Mouse (Mus musculus): ENCODE measurements around the gene Fbxo17. TPM values are rescaled to one million over a fixed set of nuclear protein-coding genes. Genes with fewer than 3 reads are reported as not detected.
"Not testable (repeated sequence)": the region's sequence is repeated elsewhere in the genome, so short reads cannot be mapped to it uniquely, and the experiment has no call there.

Fbxo17 gene
- polyA plus RNA-seq, 1 experiment from 2014 or later: 1.0 TPM

- Histone ChIP-seq H3K36me3 (ENCODE audit: control insufficient read depth, insufficient read depth) (no peaks in the 10 kb centered on the region), H3K27me3 (ENCODE audit: control insufficient read depth, insufficient read depth, low read depth, low read length) (peaks cover 22% of the 10 kb centered on the region), H3K4me3 (ENCODE audit: low read depth, low read length) (peak within 1 kb of the TSS; percentile 36), H3K4me2 (ENCODE audit: low read depth, low read length) (peak within 1 kb of the TSS; percentile 47), H3K9ac (ENCODE audit: low read depth, low read length) (no peak within 1 kb of the TSS), H3K4me1 (ENCODE audit: control insufficient read depth, low read depth, low read length) (no peaks in the 10 kb centered on the region), H3K27ac (ENCODE audit: low read length) (no peak within 1 kb of the TSS), H3K9me3 (replicated peaks; ENCODE audit: control insufficient read depth, low read length) (no peaks in the 10 kb centered on the region)
- no peak for ATAC-seq (ENCODE audit: low read depth)
- WGBS (ENCODE audit: insufficient replicate concordance): 34% methylated on average over 28 of the region's 30 CpGs
These were observed 23.9 kb upstream of the Fbxo17 start, which contains the start of gene Fbxo27 for GRCm38 (mm10) chr7:28692545-28693320. TSS of gene Fbxo27 (plus strand) at chr7:28692849.

GRCm38 (mm10) chr7:28693321-28693966, 23.2 kb upstream of the Fbxo17 start:
- no peak overlapping the region for H3K27ac ChIP-seq (ENCODE audit: low read length)
- H3K4me2 ChIP-seq (ENCODE audit: low read depth, low read length): peak overlapping the region; percentile 47
- ATAC-seq (ENCODE audit: low read depth): peak; percentile 48
- H3K4me1 ChIP-seq (ENCODE audit: control insufficient read depth, low read depth, low read length): no peaks in the 10 kb centered on the region
- H3K9me3 ChIP-seq (replicated peaks; ENCODE audit: control insufficient read depth, low read length): no peaks in the 10 kb centered on the region
- 2% methylated on average over 35 of the region's 38 CpGs for WGBS (ENCODE audit: insufficient replicate concordance)
- H3K27me3 ChIP-seq (ENCODE audit: control insufficient read depth, insufficient read depth, low read depth, low read length): peaks cover 22% of the 10 kb centered on the region
- no peak overlapping the region for H3K9ac ChIP-seq (ENCODE audit: low read depth, low read length)
- H3K36me3 ChIP-seq (ENCODE audit: control insufficient read depth, insufficient read depth): no peaks in the 10 kb centered on the region
- H3K4me3 ChIP-seq (ENCODE audit: low read depth, low read length): peak overlapping the region; percentile 36

- Histone ChIP-seq H3K9ac (ENCODE audit: low read depth, low read length) (no peak overlapping the region), H3K9me3 (replicated peaks; ENCODE audit: control insufficient read depth, low read length) (no peaks in the 10 kb centered on the region), H3K36me3 (ENCODE audit: control insufficient read depth, insufficient read depth) (no peaks in the 10 kb centered on the region), H3K4me2 (ENCODE audit: low read depth, low read length) (no peak overlapping the region), H3K4me3 (ENCODE audit: low read depth, low read length) (no peak overlapping the region), H3K4me1 (ENCODE audit: control insufficient read depth, low read depth, low read length) (no peaks in the 10 kb centered on the region), H3K27me3 (ENCODE audit: control insufficient read depth, insufficient read depth, low read depth, low read length) (peaks cover 22% of the 10 kb centered on the region), H3K27ac (ENCODE audit: low read length) (no peak overlapping the region)
- 10% methylated on average over 14 of the region's 14 CpGs for WGBS (ENCODE audit: insufficient replicate concordance)
- ATAC-seq (ENCODE audit: low read depth): no peak
These were observed 22.2 kb upstream of the Fbxo17 start for GRCm38 (mm10) chr7:28694423-28694822.

DNA sequence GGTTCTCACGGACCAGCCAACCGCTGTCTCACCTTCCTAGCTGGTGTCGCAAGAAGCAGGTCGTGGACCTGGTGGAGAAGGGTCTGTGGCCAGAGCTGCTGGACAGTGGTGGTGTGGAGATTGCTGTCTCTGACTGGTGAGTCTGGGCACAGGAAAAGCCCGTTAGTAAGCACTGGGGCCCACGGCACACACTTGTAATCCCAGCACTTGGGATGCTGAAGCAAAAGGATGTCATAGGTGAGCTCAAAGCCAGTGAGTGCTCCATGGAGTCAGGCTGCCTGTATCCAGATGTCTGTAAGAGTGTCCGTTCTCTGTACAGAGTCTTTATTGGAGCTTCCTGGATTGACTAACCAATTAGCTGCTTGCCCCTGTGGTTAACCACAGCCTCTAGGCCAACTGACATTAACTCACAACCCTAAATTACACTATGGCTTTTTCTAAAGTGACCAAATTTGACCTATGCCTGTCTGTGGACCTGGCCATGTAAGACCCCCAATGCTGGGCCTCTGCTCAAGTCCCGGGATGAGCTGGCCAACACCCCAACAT, 21.6 kb upstream of the Fbxo17 start:
- H3K27ac ChIP-seq (ENCODE audit: low read length): no peak overlapping the region
- H3K9me3 ChIP-seq (replicated peaks; ENCODE audit: control insufficient read depth, low read length): no peaks in the 10 kb centered on the region
- H3K36me3 ChIP-seq (ENCODE audit: control insufficient read depth, insufficient read depth): no peaks in the 10 kb centered on the region
- peaks cover 22% of the 10 kb centered on the region for H3K27me3 ChIP-seq (ENCODE audit: control insufficient read depth, insufficient read depth, low read depth, low read length)
- H3K4me3 ChIP-seq (ENCODE audit: low read depth, low read length): no peak overlapping the region
- no peak overlapping the region for H3K4me2 ChIP-seq (ENCODE audit: low read depth, low read length)
- ATAC-seq (ENCODE audit: low read depth): no peak
- H3K9ac ChIP-seq (ENCODE audit: low read depth, low read length): no peak overlapping the region
- no peaks in the 10 kb centered on the region for H3K4me1 ChIP-seq (ENCODE audit: control insufficient read depth, low read depth, low read length)
- 41% methylated on average over 8 of the region's 8 CpGs for whole genome bisulfite sequencing (ENCODE audit: insufficient replicate concordance)

DNA sequence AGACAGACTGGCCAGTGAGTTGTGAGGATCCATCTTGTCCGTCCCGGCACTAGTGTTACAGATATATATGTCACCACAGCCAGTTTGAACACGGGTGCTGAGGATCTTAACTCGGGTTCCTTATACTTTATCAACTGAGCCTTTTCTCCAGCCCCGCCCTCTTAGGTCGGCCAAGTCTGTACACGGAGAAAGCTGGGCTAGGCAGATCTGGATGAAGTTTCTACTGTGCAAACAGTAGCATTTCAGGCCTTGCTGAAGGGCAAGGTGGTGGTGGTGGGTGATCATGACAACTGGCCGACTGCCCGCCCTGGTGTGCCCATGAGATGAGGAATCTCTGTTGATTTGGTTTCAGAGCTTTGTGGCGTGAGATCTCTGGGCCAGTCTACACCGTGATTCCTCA, 19.3 kb upstream of the Fbxo17 start:
- Histone ChIP-seq H3K36me3 (ENCODE audit: control insufficient read depth, insufficient read depth) (no peaks in the 10 kb centered on the region), H3K27me3 (ENCODE audit: control insufficient read depth, insufficient read depth, low read depth, low read length) (peaks cover 22% of the 10 kb centered on the region), H3K4me3 (ENCODE audit: low read depth, low read length) (no peak overlapping the region), H3K27ac (ENCODE audit: low read length) (no peak overlapping the region), H3K4me2 (ENCODE audit: low read depth, low read length) (no peak overlapping the region), H3K9ac (ENCODE audit: low read depth, low read length) (no peak overlapping the region), H3K9me3 (replicated peaks; ENCODE audit: control insufficient read depth, low read length) (0 out of 2 replicates have a peak, but pooled peaks cover 2% of the 10 kb centered on the region), H3K4me1 (ENCODE audit: control insufficient read depth, low read depth, low read length) (no peaks in the 10 kb centered on the region)
- WGBS (ENCODE audit: insufficient replicate concordance): 59% methylated on average over 11 of the region's 11 CpGs
- no peak for ATAC-seq (ENCODE audit: low read depth)

DNA sequence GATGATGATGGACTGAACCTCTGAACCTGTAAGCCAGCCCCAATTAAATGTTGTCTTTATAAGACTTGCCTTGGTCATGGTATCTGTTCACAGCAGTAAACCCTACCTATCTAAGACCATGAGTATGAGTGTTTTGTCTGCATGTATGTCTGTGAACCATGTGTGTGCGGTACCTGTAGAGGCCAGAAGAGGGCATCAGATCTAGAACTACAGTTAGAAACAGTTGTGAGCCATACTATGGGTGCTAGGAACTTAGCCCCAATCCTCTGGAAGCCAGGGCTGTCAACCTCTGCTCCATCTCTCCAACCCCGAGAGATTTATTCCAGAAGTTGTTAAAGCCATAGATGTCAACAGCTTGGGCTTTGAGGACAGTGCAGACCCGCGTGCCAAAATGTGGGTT, 16.3 kb upstream of the Fbxo17 start:
- 72% methylated on average over 4 of the region's 4 CpGs for WGBS (ENCODE audit: insufficient replicate concordance)
- H3K27me3 ChIP-seq (ENCODE audit: control insufficient read depth, insufficient read depth, low read depth, low read length): no peaks in the 10 kb centered on the region
- H3K27ac ChIP-seq (ENCODE audit: low read length): no peak overlapping the region
- H3K9ac ChIP-seq (ENCODE audit: low read depth, low read length): no peak overlapping the region
- no peaks in the 10 kb centered on the region for H3K36me3 ChIP-seq (ENCODE audit: control insufficient read depth, insufficient read depth)
- no peak for ATAC-seq (ENCODE audit: low read depth)
- no peak overlapping the region for H3K4me2 ChIP-seq (ENCODE audit: low read depth, low read length)
- H3K4me1 ChIP-seq (ENCODE audit: control insufficient read depth, low read depth, low read length): no peaks in the 10 kb centered on the region
- H3K4me3 ChIP-seq (ENCODE audit: low read depth, low read length): no peak overlapping the region
- H3K9me3 ChIP-seq (replicated peaks; ENCODE audit: control insufficient read depth, low read length): 0 out of 2 replicates have a peak, but pooled peaks cover 2% of the 10 kb centered on the region

- ATAC-seq (ENCODE audit: low read depth); H3K27me3 ChIP-seq (ENCODE audit: control insufficient read depth, insufficient read depth, low read depth, low read length); H3K9ac ChIP-seq (ENCODE audit: low read depth, low read length); H3K4me2 ChIP-seq (ENCODE audit: low read depth, low read length); H3K27ac ChIP-seq (ENCODE audit: low read length); H3K4me1 ChIP-seq (ENCODE audit: control insufficient read depth, low read depth, low read length); H3K36me3 ChIP-seq (ENCODE audit: control insufficient read depth, insufficient read depth); H3K4me3 ChIP-seq (ENCODE audit: low read depth, low read length); H3K9me3 ChIP-seq (replicated peaks; ENCODE audit: control insufficient read depth, low read length): not testable (repeated sequence)
- 80% methylated on average over 12 of the region's 12 CpGs for WGBS (ENCODE audit: insufficient replicate concordance)
These were observed 15.3 kb upstream of the Fbxo17 start for GRCm38 (mm10) chr7:28701306-28701705.

GRCm38 (mm10) chr7:28702601-28703143, 13.9 kb upstream of the Fbxo17 start:
- Histone ChIP-seq H3K9ac (ENCODE audit: low read depth, low read length) (no peak overlapping the region), H3K9me3 (replicated peaks; ENCODE audit: control insufficient read depth, low read length) (0 out of 2 replicates have a peak, but pooled peaks cover 2% of the 10 kb centered on the region), H3K4me3 (ENCODE audit: low read depth, low read length) (no peak overlapping the region), H3K27ac (ENCODE audit: low read length) (no peak overlapping the region), H3K4me2 (ENCODE audit: low read depth, low read length) (no peak overlapping the region), H3K36me3 (ENCODE audit: control insufficient read depth, insufficient read depth) (no peaks in the 10 kb centered on the region), H3K27me3 (ENCODE audit: control insufficient read depth, insufficient read depth, low read depth, low read length) (no peaks in the 10 kb centered on the region), H3K4me1 (ENCODE audit: control insufficient read depth, low read depth, low read length) (no peaks in the 10 kb centered on the region)
- 48% methylated on average over 9 of the region's 9 CpGs for WGBS (ENCODE audit: insufficient replicate concordance)
- no peak for ATAC-seq (ENCODE audit: low read depth)

- Histone ChIP-seq H3K36me3 (ENCODE audit: control insufficient read depth, insufficient read depth) (no peaks in the 10 kb centered on the region), H3K4me2 (ENCODE audit: low read depth, low read length) (no peak overlapping the region), H3K9me3 (replicated peaks; ENCODE audit: control insufficient read depth, low read length) (no peaks in the 10 kb centered on the region), H3K27ac (ENCODE audit: low read length) (no peak overlapping the region), H3K9ac (ENCODE audit: low read depth, low read length) (no peak overlapping the region), H3K27me3 (ENCODE audit: control insufficient read depth, insufficient read depth, low read depth, low read length) (no peaks in the 10 kb centered on the region), H3K4me3 (ENCODE audit: low read depth, low read length) (no peak overlapping the region), H3K4me1 (ENCODE audit: control insufficient read depth, low read depth, low read length) (no peaks in the 10 kb centered on the region)
- ATAC-seq (ENCODE audit: low read depth): no peak
These were observed 7.2 kb upstream of the Fbxo17 start for GRCm38 (mm10) chr7:28709454-28709853.

Data from liver, embryonic 16.5 days (tissue).